Mouse (Mus musculus) MEL (cell line): ENCODE data around the gene Tmem121. TPM values are rescaled to one million over a fixed set of nuclear protein-coding genes. Genes with fewer than 3 reads are reported as not detected.

ENCODE experiments used
- DNase-seq: peaks from one replicate; pipeline ENCODE4 v3.0.0; 2011; ENCODE audit warnings: low read depth, low spot score
- H3K27ac ChIP-seq: 2 replicates; pipeline ENCODE4 v1.5.1; 2012; ENCODE audit warnings: low read depth, mild to moderate bottlenecking, control low read depth, low read length, moderate library complexity; ENCODE audit not compliant: control insufficient read depth
- H3K27me3 ChIP-seq, 2 experiments: fragments of 150-350 bp in 1 of 2; sonication (generic) in 1 of 2; 2 replicates each; pipeline ENCODE4 v1.6.1; 2012; ENCODE audit warnings: low read length in 2 of 2, mild to moderate bottlenecking in 2 of 2, improper control_type of control experiment in 1 of 2, moderate library complexity in 1 of 2; ENCODE audit not compliant: insufficient read depth in 2 of 2, control insufficient read depth in 1 of 2
- H3K36me3 ChIP-seq, 2 experiments: 2 replicates each; pipeline ENCODE4 v1.6.1; 2012 to 2014; ENCODE audit warnings: low read length in 2 of 2, improper control_type of control experiment in 1 of 2, inconsistent platforms in 1 of 2, mild to moderate bottlenecking in 1 of 2; ENCODE audit not compliant: insufficient read depth in 2 of 2, control insufficient read depth in 1 of 2
- H3K4me1 ChIP-seq, 2 experiments: fragments of 150-350 bp in 1 of 2; sonication (generic) in 1 of 2; 2 replicates each; pipeline ENCODE4 v1.6.1; 2012; ENCODE audit warnings: low read length in 2 of 2, improper control_type of control experiment in 1 of 2, mild to moderate bottlenecking in 1 of 2; ENCODE audit not compliant: insufficient read depth in 2 of 2, control insufficient read depth in 1 of 2
- H3K4me3 ChIP-seq, 2 experiments: fragments of 150-350 bp in 1 of 2; sonication (generic) in 1 of 2; 2 replicates each; pipeline ENCODE4 v1.5.1; 2012; ENCODE audit warnings: low read depth in 2 of 2, low read length in 2 of 2, mild to moderate bottlenecking in 2 of 2, moderate library complexity in 2 of 2, control low read depth in 1 of 2, improper control_type of control experiment in 1 of 2; ENCODE audit not compliant: control insufficient read depth in 1 of 2, insufficient read depth in 1 of 2
- H3K79me2 ChIP-seq: 2 replicates; pipeline ENCODE4 v1.6.1; 2012; ENCODE audit warnings: mild to moderate bottlenecking, low read length, moderate library complexity; ENCODE audit not compliant: control insufficient read depth, poor library complexity, insufficient read depth
- H3K9ac ChIP-seq: 2 replicates; pipeline ENCODE4 v1.6.1; 2012; ENCODE audit warnings: low read depth, mild to moderate bottlenecking, control low read depth, low read length, moderate library complexity; ENCODE audit not compliant: control insufficient read depth, poor library complexity, severe bottlenecking
- H3K9me3 ChIP-seq: fragments of 150-350 bp; sonication (generic); replicated peaks from 2 replicates; pipeline ENCODE4 v1.6.1; 2012; ENCODE audit warnings: mild to moderate bottlenecking, low read length, improper control_type of control experiment, moderate library complexity; ENCODE audit not compliant: insufficient read depth
- CHD1 ChIP-seq: IDR thresholded peaks from 2 replicates; pipeline ENCODE4 v1.6.1; 2012; ENCODE audit warnings: low read depth, mild to moderate bottlenecking, inconsistent platforms, low read length, improper control_type of control experiment
- CHD2 ChIP-seq: IDR thresholded peaks from 2 replicates; pipeline ENCODE4 v1.6.1; 2011; ENCODE audit warnings: low read length, improper control_type of control experiment
- CTCF ChIP-seq, 3 experiments: IDR thresholded peaks in 2 of 3; conservative IDR thresholded peaks in 1 of 3; 2 replicates each; pipeline ENCODE4 v1.5.1; 2011 to 2012; ENCODE audit warnings: low read length in 3 of 3, low read depth in 2 of 3, mild to moderate bottlenecking in 2 of 3, improper control_type of control experiment in 1 of 3, inconsistent platforms in 1 of 3, mixed read lengths in 1 of 3, moderate library complexity in 1 of 3; ENCODE audit not compliant: control insufficient read depth in 1 of 3, insufficient read depth in 1 of 3, poor library complexity in 1 of 3, severe bottlenecking in 1 of 3
- E2F4 ChIP-seq: IDR thresholded peaks from 2 replicates; pipeline ENCODE4 v1.6.1; 2011; ENCODE audit warnings: low read depth, low read length, improper control_type of control experiment, borderline replicate concordance
- ELF1 ChIP-seq: IDR thresholded peaks from 2 replicates; pipeline ENCODE4 v1.6.1; 2014; ENCODE audit warnings: low read depth, mild to moderate bottlenecking, inconsistent platforms, low read length, improper control_type of control experiment, moderate library complexity
- EP300 ChIP-seq, 2 experiments: IDR thresholded peaks; 2 replicates each; pipeline ENCODE4 v1.6.1; 2011; ENCODE audit warnings: improper control_type of control experiment in 2 of 2, low read length in 2 of 2, low read depth in 1 of 2, mild to moderate bottlenecking in 1 of 2
- ETS1 ChIP-seq: IDR thresholded peaks from 2 replicates; pipeline ENCODE4 v1.6.1; 2012; ENCODE audit warnings: low read depth, mild to moderate bottlenecking, inconsistent platforms, low read length, improper control_type of control experiment, moderate library complexity
- GABPA ChIP-seq: IDR thresholded peaks from 2 replicates; pipeline ENCODE4 v1.6.1; 2012; ENCODE audit warnings: low read depth, mild to moderate bottlenecking, inconsistent platforms, low read length, improper control_type of control experiment, moderate library complexity
- HCFC1 ChIP-seq: IDR thresholded peaks from 2 replicates; pipeline ENCODE4 v1.6.1; 2012; ENCODE audit warnings: low read depth, mild to moderate bottlenecking, inconsistent platforms, low read length, improper control_type of control experiment, moderate library complexity
- KAT2A ChIP-seq: conservative IDR thresholded peaks from 2 replicates; pipeline ENCODE4 v1.6.1; 2012; ENCODE audit warnings: low read depth, low read length, improper control_type of control experiment, inconsistent platforms
- MAFK ChIP-seq: IDR thresholded peaks from 2 replicates; pipeline ENCODE4 v1.6.1; 2011; ENCODE audit warnings: low read depth, mild to moderate bottlenecking, low read length, improper control_type of control experiment, borderline replicate concordance
- MAX ChIP-seq: IDR thresholded peaks from 2 replicates; pipeline ENCODE4 v1.6.1; 2011; ENCODE audit warnings: low read length, improper control_type of control experiment
- MAZ ChIP-seq: IDR thresholded peaks from 2 replicates; pipeline ENCODE4 v1.6.1; 2012; ENCODE audit warnings: low read depth, mild to moderate bottlenecking, inconsistent platforms, low read length, improper control_type of control experiment
- MXI1 ChIP-seq: IDR thresholded peaks from 2 replicates; pipeline ENCODE4 v1.6.1; 2011; ENCODE audit warnings: mild to moderate bottlenecking, low read depth, low read length, improper control_type of control experiment
- MYB ChIP-seq: IDR thresholded peaks from 2 replicates; pipeline ENCODE4 v1.6.1; 2011; ENCODE audit warnings: mild to moderate bottlenecking, low read depth, low read length, improper control_type of control experiment
- MYC ChIP-seq: IDR thresholded peaks from 2 replicates; pipeline ENCODE4 v1.6.1; 2011; ENCODE audit warnings: low read depth, mild to moderate bottlenecking, low read length, improper control_type of control experiment, moderate library complexity
- NRF1 ChIP-seq: IDR thresholded peaks from 2 replicates; pipeline ENCODE4 v1.6.1; 2014; ENCODE audit warnings: low read depth, mild to moderate bottlenecking, inconsistent platforms, low read length, improper control_type of control experiment, moderate library complexity; ENCODE audit not compliant: poor library complexity, insufficient read depth, severe bottlenecking
- POLR2A ChIP-seq, 2 experiments: IDR thresholded peaks; 2 replicates each; pipeline ENCODE4 v1.6.1; 2011 to 2012; ENCODE audit warnings: low read length in 2 of 2, mild to moderate bottlenecking in 2 of 2, control low read depth in 1 of 2, improper control_type of control experiment in 1 of 2, low read depth in 1 of 2, moderate library complexity in 1 of 2; ENCODE audit not compliant: control insufficient read depth in 1 of 2, insufficient read depth in 1 of 2, poor library complexity in 1 of 2
- POLR2AphosphoS2 ChIP-seq: IDR thresholded peaks from 2 replicates; pipeline ENCODE4 v1.6.1; 2011; ENCODE audit warnings: low read length, improper control_type of control experiment
- POLR2AphosphoS5 ChIP-seq: IDR thresholded peaks from 2 replicates; pipeline ENCODE4 v1.6.1; 2012; ENCODE audit warnings: low read depth, borderline replicate concordance, mild to moderate bottlenecking, inconsistent platforms, low read length, moderate library complexity, mixed read lengths
- RAD21 ChIP-seq: IDR thresholded peaks from 2 replicates; pipeline ENCODE4 v1.6.1; 2011; ENCODE audit warnings: mild to moderate bottlenecking, low read depth, low read length, improper control_type of control experiment
- RCOR1 ChIP-seq: IDR thresholded peaks from 2 replicates; pipeline ENCODE4 v1.6.1; 2012; ENCODE audit warnings: low read depth, mild to moderate bottlenecking, inconsistent platforms, low read length, improper control_type of control experiment
- SIN3A ChIP-seq: IDR thresholded peaks from 2 replicates; pipeline ENCODE4 v1.6.1; 2012; ENCODE audit warnings: low read length, improper control_type of control experiment, inconsistent platforms
- SMC3 ChIP-seq: IDR thresholded peaks from 2 replicates; pipeline ENCODE4 v1.6.1; 2011; ENCODE audit warnings: low read depth, low read length, improper control_type of control experiment
- TAL1 ChIP-seq: IDR thresholded peaks from 2 replicates; pipeline ENCODE4 v1.6.1; 2012; ENCODE audit warnings: mild to moderate bottlenecking, inconsistent platforms, low read length, moderate library complexity, mixed read lengths
- TBP ChIP-seq: IDR thresholded peaks from 2 replicates; pipeline ENCODE4 v1.8.0; 2011; ENCODE audit warnings: low read depth, low read length, improper control_type of control experiment
- TCF12 ChIP-seq: IDR thresholded peaks from 2 replicates; pipeline ENCODE4 v1.6.1; 2014; ENCODE audit warnings: low read depth, mild to moderate bottlenecking, inconsistent platforms, low read length, improper control_type of control experiment, moderate library complexity
- UBTF ChIP-seq: IDR thresholded peaks from 2 replicates; pipeline ENCODE4 v1.6.1; 2012; ENCODE audit warnings: low read depth, mild to moderate bottlenecking, inconsistent platforms, low read length, improper control_type of control experiment, moderate library complexity, borderline replicate concordance; ENCODE audit not compliant: insufficient read depth
- USF1 ChIP-seq: IDR thresholded peaks from 2 replicates; pipeline ENCODE4 v1.6.1; 2014; ENCODE audit warnings: low read depth, mild to moderate bottlenecking, inconsistent platforms, low read length, improper control_type of control experiment, moderate library complexity
- USF2 ChIP-seq, 2 experiments: IDR thresholded peaks; 2 replicates each; pipeline ENCODE4 v1.6.1; 2011 to 2012; ENCODE audit warnings: improper control_type of control experiment in 2 of 2, low read length in 2 of 2, borderline replicate concordance in 1 of 2, inconsistent platforms in 1 of 2, low read depth in 1 of 2, mild to moderate bottlenecking in 1 of 2; ENCODE audit not compliant: insufficient read depth in 1 of 2
- ZC3H11A ChIP-seq: IDR thresholded peaks from 2 replicates; pipeline ENCODE4 v1.6.1; 2012; ENCODE audit warnings: low read depth, mild to moderate bottlenecking, inconsistent platforms, low read length, improper control_type of control experiment
- ZKSCAN1 ChIP-seq: IDR thresholded peaks from 2 replicates; pipeline ENCODE4 v1.6.1; 2012; ENCODE audit warnings: low read depth, mild to moderate bottlenecking, inconsistent platforms, low read length, improper control_type of control experiment, moderate library complexity
- ZMIZ1 ChIP-seq: IDR thresholded peaks from 2 replicates; pipeline ENCODE4 v1.6.1; 2012; ENCODE audit warnings: low read depth, mild to moderate bottlenecking, inconsistent platforms, low read length, improper control_type of control experiment, moderate library complexity
- ZNF384 ChIP-seq: IDR thresholded peaks from 2 replicates; pipeline ENCODE4 v1.6.1; 2012; ENCODE audit warnings: low read depth, mild to moderate bottlenecking, inconsistent platforms, low read length, improper control_type of control experiment
- polyA plus RNA-seq, 2 experiments: library from polyadenylated mRNA; stranded (reverse) in 1 of 2; unstranded in 1 of 2; fragments of >175 nt in 1 of 2; fragments of >200 nt in 1 of 2; gene quantifications; 2 replicates each; pipeline versions ENCODE4 v1.2.1 to v1.2.4; 2012; ENCODE audit warnings: low replicate concordance in 2 of 2, low read depth in 1 of 2; ENCODE audit not compliant: insufficient read length in 2 of 2, insufficient read depth in 1 of 2, missing spikeins in 1 of 2
- total RNA-seq: library from RNA; depleted of rRNA; stranded (reverse); fragments of 300-350 nt; gene quantifications from 2 replicates; pipeline ENCODE4 v1.2.3, GENCODE M21; 2012

Tmem121 gene
- total and polyA plus RNA-seq, 3 experiments = 17.0 to 35.2 TPM; not detected in 1

DNA sequence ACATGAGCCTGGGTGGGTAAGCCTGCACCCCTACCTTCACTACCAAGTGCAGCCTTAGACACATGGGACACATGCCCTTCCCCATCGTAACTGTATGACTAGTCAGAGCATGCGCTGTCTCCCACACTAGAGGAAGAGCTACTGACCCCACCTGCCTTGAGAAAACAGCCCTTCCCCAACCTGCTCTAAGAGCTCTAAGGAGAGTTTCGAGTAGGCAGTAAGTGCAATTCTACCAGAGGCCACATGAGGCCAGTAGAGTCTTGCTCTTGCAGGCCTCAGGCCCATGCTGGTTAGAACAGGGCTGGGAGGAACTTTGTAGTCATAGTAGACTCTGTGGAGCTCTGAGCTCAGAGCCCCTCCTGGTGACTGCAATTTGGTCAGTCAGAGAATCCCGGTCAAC lies 34.7 kb downstream of the Tmem121 start (continued):
- TF ChIP-seq POLR2AphosphoS5 = no peak
- peak; percentile 60; the same call in 1 of the 2 replicates for TF ChIP-seq HCFC1
- no peak for TF ChIP-seq RCOR1
- no peak for TF ChIP-seq MYB

DNA sequence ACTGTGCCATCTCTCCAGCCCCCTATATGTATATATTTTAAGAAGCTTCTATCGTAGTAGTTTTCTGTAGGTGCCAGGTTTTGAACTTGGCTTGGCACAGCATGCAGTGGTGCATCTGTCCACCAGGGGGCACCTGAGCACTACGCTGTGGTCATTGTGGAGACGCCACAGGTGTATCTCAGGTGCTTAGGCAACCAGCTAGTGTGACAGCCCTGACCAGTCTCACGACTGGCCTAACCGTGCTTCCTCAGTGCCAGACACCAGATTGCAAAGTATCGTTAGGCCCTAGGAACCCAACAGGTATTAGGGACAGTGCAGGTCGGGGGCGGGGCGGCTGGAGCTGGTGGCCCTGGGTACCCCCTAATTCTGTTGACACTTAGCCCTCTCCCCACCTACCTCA lies 35.6 kb downstream of the Tmem121 start:
- H3K9ac ChIP-seq = no peak overlapping the region; the same call in 1 of the 2 replicates
- H3K4me1 ChIP-seq = peaks cover 3 to 14% of the 10 kb centered on the region in 2 experiments; a peak in 3 of 4 replicates
- H3K79me2 ChIP-seq = no peaks in the 10 kb centered on the region
- H3K27me3 ChIP-seq = no peaks in the 10 kb centered on the region
- H3K4me3 ChIP-seq = peak overlapping the region in 1 of 2 experiments; percentile 50; a peak in 2 of 4 replicates
- no peaks in the 10 kb centered on the region for H3K9me3 ChIP-seq
- DNase-seq = peak; percentile 81
- no peak overlapping the region for H3K27ac ChIP-seq
- H3K36me3 ChIP-seq = no peaks in the 10 kb centered on the region
- TF ChIP-seq USF2 (IDR thresholded peaks at IDR 0.05; ENCODE audit: borderline replicate concordance in 1 of 2, insufficient read depth in 1 of 2, low read depth in 1 of 2, low read length in 2 of 2) (no peak), CHD2 (no peak), TCF12 (no peak), MXI1 (no peak), UBTF (no peak), ELF1 (no peak), MYB (no peak), HCFC1 (no peak), CHD1 (no peak), MAZ (peak; percentile 20; the same call in 1 of the 2 replicates), SMC3 (peak; percentile 70), MAX (no peak), CTCF (IDR thresholded peaks at IDR 0.05 in 2 of 3, conservative IDR thresholded peaks at IDR 0.05 in 1 of 3; ENCODE audit: control insufficient read depth in 1 of 3, insufficient read depth in 1 of 3, low read depth in 2 of 3, low read length in 3 of 3, poor library complexity in 1 of 3, severe bottlenecking in 1 of 3) (peak in 2 of 3 experiments; percentile 87 to 96; a peak in 4 of 6 replicates), KAT2A (no peak; the same call in 1 of the 2 replicates), ETS1 (peak; percentile 32; the same call in 1 of the 2 replicates), POLR2AphosphoS5 (no peak), E2F4 (no peak), GABPA (0 out of 2 replicates have a peak, but pooled peaks have one; percentile 16), TBP (no peak), NRF1 (no peak), ZC3H11A (peak; percentile 44), ZMIZ1 (no peak), USF1 (no peak), POLR2AphosphoS2 (no peak), MYC (peak; percentile 53; the same call in 1 of the 2 replicates), SIN3A (no peak), ZKSCAN1 (no peak), POLR2A (IDR thresholded peaks at IDR 0.05; ENCODE audit: control insufficient read depth in 1 of 2, insufficient read depth in 1 of 2, low read depth in 1 of 2, low read length in 2 of 2, poor library complexity in 1 of 2) (no peak), TAL1 (no peak), MAFK (no peak), RAD21 (peak; percentile 54), ZNF384 (no peak), EP300 (IDR thresholded peaks at IDR 0.05; ENCODE audit: low read depth in 1 of 2, low read length in 2 of 2) (0 out of 4 replicates have a peak, but pooled peaks of 1 of the 2 experiments have one; percentile 16)
